ENCODE assay signal across 8 mouse cellular contexts in genomic region chr9:35044458-35044857, GRCm38 (mm10).
A peak's percentile ranks its signal among the peaks of the same experiment; 100 is the strongest.
DNase-seq lines count a peak whose midpoint lies in the region; ATAC-seq and TF ChIP-seq lines count a peak whose summit lies in the region.

No protein-coding gene starts in this region.

- WGBS in lung, embryonic 14.5 days = 13% methylated on average over 15 of the region's 15 CpGs
- WGBS in embryonic facial prominence, embryonic 10.5 days = 3% methylated on average over 15 of the region's 15 CpGs
- WGBS in intestine, embryonic 14.5 days = 12% methylated on average over 15 of the region's 15 CpGs
- WGBS in neural tube, embryonic 11.5 days = 10% methylated on average over 15 of the region's 15 CpGs

- H3K9me3 ChIP-seq in lung, embryonic 14.5 days (ENCODE audit: low read depth, low read length) = no peaks in the 10 kb centered on the region
- H3K9me3 ChIP-seq in embryonic facial prominence, embryonic 10.5 days = no peaks in the 10 kb centered on the region
- H3K9me3 ChIP-seq in intestine, embryonic 14.5 days (ENCODE audit: control insufficient read depth, low read length) = no peaks in the 10 kb centered on the region
- H3K9me3 ChIP-seq in neural tube, embryonic 11.5 days (ENCODE audit: control insufficient read depth, low read length) = no peaks in the 10 kb centered on the region

- no peak for TF ChIP-seq CTCF in lung, embryonic 14.5 days (IDR thresholded peaks at IDR 0.05; ENCODE audit: low read depth)

- no peaks in the 10 kb centered on the region for H3K27me3 ChIP-seq in lung, embryonic 14.5 days (ENCODE audit: insufficient read depth, low read length)
- no peaks in the 10 kb centered on the region for H3K27me3 ChIP-seq in embryonic facial prominence, embryonic 10.5 days (replicated peaks; ENCODE audit: low read depth, poor library complexity, severe bottlenecking)
- no peaks in the 10 kb centered on the region for H3K27me3 ChIP-seq in intestine, embryonic 14.5 days (replicated peaks; ENCODE audit: control insufficient read depth, insufficient read depth, low read length)
- no peaks in the 10 kb centered on the region for H3K27me3 ChIP-seq in neural tube, embryonic 11.5 days (ENCODE audit: control insufficient read depth, insufficient read depth, low read length)

- H3K4me2 ChIP-seq in lung, embryonic 14.5 days = peak overlapping the region; percentile 3; the same call in 1 of the 2 replicates
- 0 out of 2 replicates have a peak overlapping the region, but pooled peaks have one; percentile 3 for H3K4me2 ChIP-seq in intestine, embryonic 14.5 days (ENCODE audit: low read length)
- no peak overlapping the region for H3K4me2 ChIP-seq in neural tube, embryonic 11.5 days (ENCODE audit: low read depth)

- peaks cover 15% of the 10 kb centered on the region for H3K36me3 ChIP-seq in lung, embryonic 14.5 days (ENCODE audit: insufficient read depth)
- peaks cover 29% of the 10 kb centered on the region for H3K36me3 ChIP-seq in embryonic facial prominence, embryonic 10.5 days (replicated peaks)
- peaks cover 11% of the 10 kb centered on the region for H3K36me3 ChIP-seq in intestine, embryonic 14.5 days (ENCODE audit: control insufficient read depth, insufficient read depth, low read length)
- H3K36me3 ChIP-seq in neural tube, embryonic 11.5 days (ENCODE audit: control insufficient read depth, insufficient read depth, low read length) = no peaks in the 10 kb centered on the region

- peak; percentile 65 for DNase-seq in lung, embryonic 14.5 days
- DNase-seq in lung, postnatal 25 days (ENCODE audit: low spot score) = no peak
- peak; percentile 86 for DNase-seq in embryonic facial prominence, embryonic 10.5 days (ENCODE audit: low spot score)
- peak; percentile 69 for DNase-seq in intestine, embryonic 14.5 days (ENCODE audit: low spot score)
- DNase-seq in neural tube, embryonic 11.5 days (ENCODE audit: low spot score) = peak; percentile 70
- no peak for DNase-seq in left cerebral cortex, adult 9 months (ENCODE audit: low spot score in 2 of 2)
- no peak for DNase-seq in thymus, postnatal 36 days
- no peak for DNase-seq in thymus, adult 18-20 months

- peak; percentile 5; the same call in 1 of the 2 replicates for ATAC-seq in lung, embryonic 14.5 days (ENCODE audit: insufficient read depth)
- 0 out of 2 replicates have a peak, but pooled peaks have one; percentile 21 for ATAC-seq in intestine, embryonic 14.5 days (replicated peaks; ENCODE audit: low FRiP score, low TSS enrichment, low read depth)
- ATAC-seq in neural tube, embryonic 11.5 days (ENCODE audit: insufficient read depth, low FRiP score, low TSS enrichment) = peak; percentile 22; the same call in 1 of the 2 replicates

- peak overlapping the region; percentile 77 for H3K27ac ChIP-seq in lung, embryonic 14.5 days (ENCODE audit: low read depth)
- peak overlapping the region; percentile 77 for H3K27ac ChIP-seq in embryonic facial prominence, embryonic 10.5 days (replicated peaks)
- peak overlapping the region; percentile 60 for H3K27ac ChIP-seq in intestine, embryonic 14.5 days (ENCODE audit: low read depth)
- H3K27ac ChIP-seq in neural tube, embryonic 11.5 days (ENCODE audit: low read depth, low read length) = no peak overlapping the region

- H3K4me1 ChIP-seq in lung, embryonic 14.5 days (ENCODE audit: insufficient read depth) = peaks cover 21% of the 10 kb centered on the region
- H3K4me1 ChIP-seq in embryonic facial prominence, embryonic 10.5 days = peaks cover 39% of the 10 kb centered on the region
- peaks cover 14% of the 10 kb centered on the region for H3K4me1 ChIP-seq in intestine, embryonic 14.5 days (replicated peaks; ENCODE audit: control insufficient read depth, insufficient read depth, low read length)
- H3K4me1 ChIP-seq in neural tube, embryonic 11.5 days (ENCODE audit: control insufficient read depth, insufficient read depth, low read length) = peaks cover 9% of the 10 kb centered on the region

- peak overlapping the region; percentile 13; the same call in 1 of the 2 replicates for H3K9ac ChIP-seq in lung, embryonic 14.5 days
- H3K9ac ChIP-seq in intestine, embryonic 14.5 days (ENCODE audit: low read length) = no peak overlapping the region
- H3K9ac ChIP-seq in neural tube, embryonic 11.5 days (ENCODE audit: low read length) = peak overlapping the region; percentile 41

- no peak overlapping the region for H3K4me3 ChIP-seq in lung, embryonic 14.5 days (ENCODE audit: low read depth, low read length)
- H3K4me3 ChIP-seq in embryonic facial prominence, embryonic 10.5 days = 0 out of 2 replicates have a peak overlapping the region, but pooled peaks have one; percentile 16
- no peak overlapping the region for H3K4me3 ChIP-seq in intestine, embryonic 14.5 days (ENCODE audit: low read depth, low read length)
- no peak overlapping the region for H3K4me3 ChIP-seq in neural tube, embryonic 11.5 days (ENCODE audit: low read depth, low read length)

Comparison
In these comparisons a context has a peak if more than half of its experiments do, and no peak if none do; other contexts are left out.
1. DNase-seq: peak in lung, embryonic 14.5 days (single experiment), embryonic facial prominence, embryonic 10.5 days (single experiment), intestine, embryonic 14.5 days (single experiment) and neural tube, embryonic 11.5 days (single experiment); none in lung, postnatal 25 days (single experiment), left cerebral cortex, adult 9 months (0 of 2), thymus, postnatal 36 days (0 of 2) and thymus, adult 18-20 months (0 of 2).
2. Peak in every context shown above with its lines, with median percentiles within 50 percentile points of each other: ATAC-seq.